Mouse (Mus musculus): Measurements from ENCODE around the gene Akap13. TPM values are rescaled to one million over a fixed set of nuclear protein-coding genes. Genes with fewer than 3 reads are reported as not detected.

Akap13 gene
- polyA plus RNA-seq, 1 experiment from 2014 or later: 43.4 TPM

Small RNA genes within 50 kb of the gene (microRNA-seq; reads per million reads assigned to microRNA genes)
- not detected for gene Gm23251

Other genes with a start within 250 kb of the Akap13 start
- 0.49 and 0.90 TPM in 2 replicates for gene Sv2b, start 146.3 kb upstream of the Akap13 start, polyA plus RNA-seq (2015; fragmentation: Nextera tagmentation; extraction: Ambion mirVana)